Mouse (Mus musculus) stomach, postnatal 0 days (tissue): ENCODE results near the gene Clec2d.

Experiments used
- CTCF ChIP-seq: IDR thresholded peaks from 2 replicates; pipeline ENCODE4 v1.5.1; 2016; ENCODE audit warnings: antibody characterized with exemption, low read depth, mild to moderate bottlenecking, moderate library complexity
- EP300 ChIP-seq: optimal IDR thresholded peaks from 2 replicates; pipeline ENCODE3; 2016; ENCODE audit warnings: antibody characterized with exemption

DNA sequence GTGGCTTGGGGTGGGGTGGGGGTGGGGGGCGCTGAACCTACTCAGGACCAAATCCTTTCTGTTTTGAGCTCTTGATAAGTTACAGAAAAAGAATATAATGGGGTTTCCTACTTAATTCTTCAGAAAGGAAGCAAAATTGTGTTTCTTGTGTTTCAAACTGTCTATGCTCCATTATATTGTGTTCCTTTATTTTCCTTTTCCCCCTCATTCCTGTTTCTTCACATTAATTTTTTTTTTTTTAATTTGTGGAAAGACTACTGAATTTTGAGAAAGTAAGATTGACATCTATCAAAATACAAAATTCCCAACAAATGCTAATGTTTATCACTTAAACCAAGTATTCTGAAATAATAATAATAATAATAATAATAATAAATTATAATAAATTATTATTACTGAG, 834 bp downstream of the Clec2d start:
- TF ChIP-seq CTCF (no peak), EP300 (no peak)
